Mouse (Mus musculus) ES-Bruce4 (cell line): ENCODE data around the gene Gp1ba. TPM values are rescaled to one million over a fixed set of nuclear protein-coding genes. Genes with fewer than 3 reads are reported as not detected.

Experiments
- H3K27ac ChIP-seq: 2 replicates; pipeline ENCODE4 v1.5.1; 2012; ENCODE audit warnings: low read length, inconsistent platforms; ENCODE audit not compliant: insufficient read depth
- H3K27me3 ChIP-seq: 2 replicates; pipeline ENCODE4 v1.6.1; 2012; ENCODE audit warnings: mild to moderate bottlenecking, low read length, inconsistent platforms; ENCODE audit not compliant: control insufficient read depth, poor library complexity, insufficient read depth, severe bottlenecking
- H3K36me3 ChIP-seq: 2 replicates; pipeline ENCODE4 v1.6.1; 2012; ENCODE audit warnings: inconsistent platforms, mild to moderate bottlenecking, low read length, moderate library complexity; ENCODE audit not compliant: control insufficient read depth, poor library complexity, insufficient read depth, severe bottlenecking
- H3K4me1 ChIP-seq: one replicate; pipeline ENCODE4 v1.8.1; 2011; ENCODE audit warnings: low read length; ENCODE audit not compliant: control insufficient read depth, insufficient read depth
- H3K4me3 ChIP-seq: 2 replicates; pipeline ENCODE4 v1.5.1; 2011; ENCODE audit warnings: low read depth, mild to moderate bottlenecking, low read length
- H3K9ac ChIP-seq: 2 replicates; pipeline ENCODE4 v1.6.1; 2012; ENCODE audit warnings: low read depth, mild to moderate bottlenecking, inconsistent platforms; ENCODE audit not compliant: poor library complexity, severe bottlenecking
- H3K9me3 ChIP-seq: replicated peaks from 2 replicates; pipeline ENCODE4 v1.6.1; 2012; ENCODE audit warnings: mild to moderate bottlenecking, low read length, inconsistent platforms; ENCODE audit not compliant: control insufficient read depth, poor library complexity, insufficient read depth, severe bottlenecking
- CTCF ChIP-seq: IDR thresholded peaks from one replicate; pipeline ENCODE4 v1.8.1; 2011; ENCODE audit warnings: low read depth, low read length
- EP300 ChIP-seq: IDR thresholded peaks from 2 replicates; pipeline ENCODE4 v1.6.1; 2011; ENCODE audit warnings: low read depth, low read length; ENCODE audit not compliant: insufficient read depth
- POLR2A ChIP-seq: IDR thresholded peaks from one replicate; pipeline ENCODE4 v1.8.1; 2011; ENCODE audit warnings: low read length; ENCODE audit not compliant: insufficient read depth
- polyA plus RNA-seq: library from polyadenylated mRNA; stranded (reverse); fragments of >200 nt; gene quantifications from 2 replicates; pipeline ENCODE4 v1.2.4, GENCODE M21; 2011; ENCODE audit warnings: low read depth; ENCODE audit not compliant: missing spikeins, insufficient read depth, insufficient read length

The Gp1ba gene
- not detected in 2 replicates for polyA plus RNA-seq

DNA sequence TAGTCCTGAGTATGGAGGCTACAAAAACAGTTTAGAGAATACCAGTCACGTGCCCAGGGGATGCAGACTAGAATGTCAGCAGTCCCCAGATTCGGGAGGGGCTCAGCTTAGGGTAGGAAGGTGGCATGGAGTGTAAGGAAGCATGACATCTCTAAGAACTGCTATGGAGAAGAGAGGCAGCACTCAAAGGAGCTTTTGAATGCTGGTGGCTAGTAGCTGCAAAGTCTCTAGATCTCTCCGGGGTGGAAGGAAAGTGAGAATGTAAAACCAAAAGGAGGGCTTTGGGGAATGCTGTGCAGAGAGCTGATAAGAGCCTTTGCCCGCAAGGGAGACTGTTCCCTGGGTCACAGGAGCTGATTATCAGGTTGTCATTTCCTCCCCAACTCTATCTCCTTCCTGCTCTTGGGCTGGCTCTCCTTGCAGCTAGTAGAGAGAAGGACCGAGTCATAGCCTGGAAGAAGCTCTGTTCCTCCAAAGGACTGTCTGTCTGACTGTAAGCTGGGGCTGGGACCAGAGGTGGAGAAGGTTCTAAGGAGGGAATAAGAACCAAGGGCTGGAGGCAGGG is at the start of gene Gp1ba:
Gene Gp1ba (plus strand): TSS at position 409 of the 565 bp plus-strand sequence.
- H3K4me3 ChIP-seq, result no peak within 1 kb of the TSS
- no peak within 1 kb of the TSS for H3K9ac ChIP-seq
- no peaks in the 10 kb centered on the region for H3K36me3 ChIP-seq
- H3K9me3 ChIP-seq, result no peaks in the 10 kb centered on the region
- no peak for TF ChIP-seq CTCF
- no peak for TF ChIP-seq EP300
- no peak for TF ChIP-seq POLR2A
- H3K27ac ChIP-seq, result no peak within 1 kb of the TSS
- H3K27me3 ChIP-seq, result no peaks in the 10 kb centered on the region
- H3K4me1 ChIP-seq, result no peaks in the 10 kb centered on the region

DNA sequence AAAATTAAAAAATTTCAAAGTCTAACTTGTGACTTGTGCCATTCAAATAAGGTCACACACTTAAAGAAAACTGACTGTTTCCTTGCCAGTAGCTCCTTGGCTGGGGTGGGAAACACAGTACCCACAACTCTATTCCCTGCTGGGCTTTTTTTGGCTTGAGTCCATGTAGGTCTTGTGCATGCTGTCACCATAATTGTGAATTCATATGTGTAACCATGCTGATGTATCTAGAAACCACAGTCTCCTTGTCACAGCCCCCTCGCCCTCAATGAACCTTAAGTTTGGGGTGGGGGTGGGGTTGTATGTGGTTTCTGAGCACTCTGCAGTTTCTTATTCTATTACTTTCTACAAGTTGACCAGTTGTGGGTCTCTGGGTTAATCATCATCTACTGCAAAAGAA is 47.2 kb upstream of the Gp1ba start:
- Histone ChIP-seq H3K27ac (no peak overlapping the region), H3K27me3 (no peaks in the 10 kb centered on the region), H3K4me3 (no peak overlapping the region), H3K9ac (no peak overlapping the region), H3K36me3 (no peaks in the 10 kb centered on the region), H3K9me3 (no peaks in the 10 kb centered on the region), H3K4me1 (no peaks in the 10 kb centered on the region)
- TF ChIP-seq CTCF (no peak), EP300 (no peak), POLR2A (no peak)

DNA sequence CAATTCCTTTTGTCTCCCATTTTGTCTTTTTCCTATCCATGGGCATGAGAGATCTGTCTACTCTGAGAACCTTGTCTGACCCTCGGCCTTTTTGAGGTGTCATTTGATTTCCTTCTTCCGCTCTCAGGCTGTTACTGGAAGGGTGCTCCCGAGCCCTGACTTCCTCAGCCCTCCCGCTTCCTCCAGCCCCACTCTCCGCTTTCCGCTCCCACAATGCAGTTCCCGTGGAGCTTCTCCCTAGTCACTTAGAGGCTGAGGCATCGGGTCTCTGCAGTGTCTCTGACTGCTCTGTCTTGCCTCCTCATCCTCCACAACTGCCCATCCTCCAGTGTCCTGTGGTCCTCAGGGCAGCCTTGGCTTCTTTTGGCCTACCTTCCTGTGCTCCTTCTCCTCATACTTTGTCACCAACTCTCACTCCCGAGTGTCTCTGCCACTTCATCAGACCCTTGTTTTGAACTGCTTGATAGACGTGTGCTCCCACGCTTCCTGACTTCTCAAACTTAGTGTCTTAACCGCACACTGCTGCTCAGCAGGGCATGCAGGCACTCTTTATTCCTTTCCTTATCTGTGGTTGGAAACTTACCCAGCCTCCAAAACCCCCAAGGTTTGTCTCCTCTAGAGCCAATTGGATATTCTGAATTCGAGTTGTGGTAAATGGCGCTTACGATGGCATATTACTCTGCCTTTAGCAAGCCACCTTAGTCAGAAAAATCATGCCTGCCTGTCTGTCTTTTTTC is 44.5 kb upstream of the Gp1ba start:
- no peaks in the 10 kb centered on the region for H3K27me3 ChIP-seq
- TF ChIP-seq POLR2A (no peak), CTCF (no peak), EP300 (no peak)
- no peak overlapping the region for H3K9ac ChIP-seq
- no peaks in the 10 kb centered on the region for H3K9me3 ChIP-seq
- H3K4me3 ChIP-seq, result no peak overlapping the region
- no peaks in the 10 kb centered on the region for H3K4me1 ChIP-seq
- no peak overlapping the region for H3K27ac ChIP-seq
- H3K36me3 ChIP-seq, result peaks cover 2% of the 10 kb centered on the region

DNA sequence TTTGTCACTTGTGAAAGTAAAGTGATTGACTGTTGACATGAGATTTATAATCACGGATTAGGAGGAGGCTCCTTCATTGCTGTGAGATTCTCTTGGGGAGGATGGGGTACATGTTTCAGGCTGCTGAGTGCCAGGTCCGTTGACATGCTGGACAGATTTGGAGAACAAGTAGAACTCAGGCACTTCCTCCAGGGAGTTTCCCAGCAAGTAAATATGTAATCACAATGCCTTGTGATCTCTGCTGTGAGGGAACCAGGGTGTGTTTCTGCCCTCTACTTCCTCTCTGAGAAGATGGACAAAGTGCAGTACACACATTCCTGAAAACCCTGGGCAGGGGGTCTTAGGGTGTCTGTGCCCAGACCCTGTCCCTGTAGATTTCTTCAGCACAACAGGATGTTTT is 43.3 kb upstream of the Gp1ba start:
- Histone ChIP-seq H3K9ac (no peak overlapping the region), H3K27me3 (no peaks in the 10 kb centered on the region), H3K27ac (no peak overlapping the region), H3K9me3 (no peaks in the 10 kb centered on the region), H3K36me3 (peaks cover 2% of the 10 kb centered on the region), H3K4me1 (no peaks in the 10 kb centered on the region), H3K4me3 (no peak overlapping the region)
- TF ChIP-seq EP300 (no peak), POLR2A (no peak), CTCF (no peak)

DNA sequence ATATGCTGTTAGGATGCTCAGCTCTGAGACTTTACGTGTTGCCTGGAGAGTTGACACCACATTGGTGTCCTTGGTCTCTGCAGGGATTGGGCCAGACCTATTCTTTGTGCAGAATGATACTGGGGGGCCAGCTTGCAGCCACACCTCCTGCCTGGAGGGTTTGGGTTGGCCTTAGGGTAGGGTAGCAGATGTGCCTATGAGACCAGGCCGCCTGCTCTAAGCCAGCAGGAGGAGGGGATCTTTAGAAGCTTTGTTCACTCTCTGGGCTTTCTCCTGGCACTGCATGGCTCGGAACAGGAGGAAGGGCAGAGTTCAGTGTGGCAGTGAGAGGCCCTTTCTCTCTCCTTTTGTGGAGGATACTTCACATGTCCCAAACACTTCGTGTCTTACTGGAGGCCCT is 42.8 kb upstream of the Gp1ba start:
- H3K27ac ChIP-seq, result no peak overlapping the region

DNA sequence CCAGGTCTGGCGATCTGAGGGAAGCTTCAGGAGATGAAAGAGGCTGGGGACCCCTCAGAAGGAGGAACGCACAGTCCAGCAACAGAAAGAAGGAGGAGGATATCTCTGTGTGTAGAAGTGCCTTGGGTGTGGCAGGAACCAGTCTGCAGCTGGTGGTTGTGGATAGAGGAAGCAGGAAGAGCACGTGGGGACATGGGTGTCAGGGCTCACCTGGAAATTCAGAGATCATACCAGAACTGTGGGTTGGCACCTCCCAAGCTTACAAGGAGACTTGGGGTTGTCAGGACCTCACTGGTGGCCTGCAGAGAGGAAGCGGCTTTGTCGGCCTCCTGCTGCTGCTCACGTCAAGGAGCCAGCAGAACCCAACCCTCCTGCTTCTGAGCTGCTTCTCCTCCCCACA is 41.6 kb upstream of the Gp1ba start:
- TF ChIP-seq CTCF, result no peak
- no peak for TF ChIP-seq POLR2A
- TF ChIP-seq EP300, result no peak
- Histone ChIP-seq H3K36me3 (peaks cover 2% of the 10 kb centered on the region), H3K27me3 (no peaks in the 10 kb centered on the region), H3K4me3 (no peak overlapping the region), H3K9ac (no peak overlapping the region), H3K4me1 (no peaks in the 10 kb centered on the region), H3K9me3 (no peaks in the 10 kb centered on the region), H3K27ac (no peak overlapping the region)

More for the DNA sequence above, 42.8 kb upstream of the Gp1ba start:
- Histone ChIP-seq H3K27me3 (no peaks in the 10 kb centered on the region), H3K9me3 (no peaks in the 10 kb centered on the region), H3K4me3 (no peak overlapping the region), H3K9ac (no peak overlapping the region), H3K4me1 (no peaks in the 10 kb centered on the region), H3K36me3 (peaks cover 2% of the 10 kb centered on the region)
- TF ChIP-seq POLR2A, result no peak
- TF ChIP-seq EP300, result no peak
- TF ChIP-seq CTCF, result no peak
